Mouse (Mus musculus): ENCODE measurements around the gene Clec4b2.
"Not testable (repeated sequence)": the region's sequence is repeated elsewhere in the genome, so short reads cannot be mapped to it uniquely, and the experiment has no call there.

Clec4b2 gene

DNA sequence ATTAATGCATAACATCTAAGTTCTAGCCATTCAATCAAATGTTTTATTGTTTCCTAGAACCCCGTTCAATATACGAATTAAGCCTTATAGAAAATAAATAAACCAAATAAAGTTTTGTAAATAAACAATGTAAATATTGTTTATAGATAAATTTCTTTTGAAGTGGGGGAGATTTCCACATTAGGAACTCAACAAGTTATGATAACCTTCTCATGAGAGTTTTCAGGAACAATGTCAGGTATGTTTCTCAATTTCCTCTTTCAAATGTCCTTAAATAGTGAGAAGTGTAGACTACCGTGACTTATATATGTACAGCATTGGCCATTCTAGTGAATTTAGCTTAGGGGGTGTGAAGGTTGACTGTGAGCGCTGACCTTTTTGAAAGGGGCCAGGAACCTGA lies at the start of gene Clec4b2:
TSS of gene Clec4b2 (plus strand) at position 301 of the 400 bp plus-strand sequence.
- DNase-seq (ENCODE audit: low read depth, low spot score): no peak

DNA sequence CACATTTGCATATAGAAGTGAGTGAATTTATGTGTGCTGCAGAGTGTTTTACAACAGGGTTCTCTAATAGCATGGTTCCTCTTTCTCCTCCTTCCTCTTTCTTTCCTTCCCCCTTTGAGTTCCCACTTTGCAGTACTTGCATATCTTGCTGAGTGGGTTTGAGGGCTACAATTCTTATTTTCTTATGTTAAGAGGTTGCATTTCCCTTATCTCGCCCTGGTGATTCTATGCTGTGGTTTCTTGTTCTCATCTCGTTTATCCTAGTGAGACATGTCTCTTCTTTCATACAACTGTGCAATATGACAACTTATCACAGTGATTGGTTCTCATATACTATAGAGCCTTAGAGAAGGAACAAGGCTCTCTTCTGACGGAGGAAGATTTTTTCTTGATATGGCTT lies 49.5 kb upstream of the Clec4b2 start:
- DNase-seq (ENCODE audit: low read depth, low spot score): no peak

DNA sequence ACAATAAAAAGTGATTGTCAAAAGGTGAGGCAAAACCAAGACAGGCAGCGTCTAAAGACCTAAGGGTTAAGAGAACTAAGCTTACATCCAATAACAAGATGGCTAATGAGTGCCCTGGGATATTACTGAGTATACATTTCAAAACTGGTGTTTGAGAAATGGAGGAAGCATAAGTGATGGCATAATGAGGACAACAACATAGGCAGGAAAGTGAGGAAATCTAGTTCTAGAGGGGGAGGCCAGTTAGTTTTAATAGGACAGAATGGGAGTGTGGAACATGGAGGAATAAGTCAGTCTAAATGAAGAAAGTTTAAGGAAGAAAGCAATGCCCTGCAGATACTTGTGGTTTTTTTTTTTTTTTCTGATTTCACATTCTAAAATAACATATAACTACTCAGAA lies 45.5 kb upstream of the Clec4b2 start:
- DNase-seq (ENCODE audit: low read depth, low spot score): no peak

DNA sequence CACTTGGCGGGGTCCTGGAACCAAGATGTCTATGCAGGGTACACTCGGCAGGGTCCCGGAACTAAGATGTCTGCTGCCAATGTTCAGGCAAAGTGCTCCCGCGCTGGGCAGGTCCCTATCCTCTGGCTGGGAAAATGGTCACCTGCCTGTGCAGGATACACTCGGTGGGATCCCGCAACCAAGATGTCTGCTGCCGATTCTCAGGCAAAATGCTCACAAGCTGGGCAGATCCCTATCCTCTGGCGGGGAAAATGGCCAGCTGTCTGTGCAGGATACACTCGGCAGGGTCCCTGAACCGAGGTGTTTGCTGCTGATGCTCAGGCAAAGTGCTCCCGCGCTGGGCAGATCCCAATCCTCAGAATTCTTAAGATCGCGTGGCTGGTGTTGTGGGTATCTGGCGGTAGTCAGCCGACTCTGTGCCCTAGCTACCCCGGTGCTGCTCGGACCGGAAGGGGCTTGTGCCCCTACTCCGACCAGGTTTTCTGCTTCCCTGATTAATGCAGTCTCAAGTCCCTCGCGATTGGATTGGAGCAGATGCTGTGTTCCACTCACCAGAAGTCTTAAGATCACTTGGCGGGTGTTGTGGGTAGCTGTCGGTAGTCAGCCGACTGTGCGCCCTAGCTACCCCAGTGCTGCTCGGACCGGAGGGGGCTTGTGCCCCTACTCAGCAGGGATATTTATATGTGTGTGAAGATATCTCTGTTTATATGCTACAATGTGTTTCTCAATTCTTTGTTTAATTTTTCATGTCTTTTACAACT lies 34.7 kb upstream of the Clec4b2 start:
- DNase-seq (ENCODE audit: low read depth, low spot score): not testable (repeated sequence)

DNA sequence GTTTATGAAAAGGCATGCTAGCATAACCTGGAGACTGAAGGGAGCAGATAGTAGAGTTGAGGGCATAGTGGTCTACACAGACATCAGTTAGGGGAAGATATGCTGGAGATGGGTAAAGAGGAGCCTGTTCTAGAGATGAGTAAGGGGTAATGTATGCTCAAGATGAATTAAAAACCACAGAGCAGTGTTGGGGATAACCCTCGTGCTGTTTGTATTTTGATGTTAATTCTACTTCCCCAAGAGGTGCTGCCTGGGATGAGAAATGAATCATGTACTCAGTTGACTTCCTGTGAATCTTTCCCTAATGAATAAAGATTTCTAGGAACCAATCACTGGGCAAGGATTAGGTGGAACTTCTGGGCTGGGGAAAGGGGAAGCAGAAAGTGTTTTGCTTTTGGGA lies 2.6 kb upstream of the Clec4b2 start:
- no peak for DNase-seq (ENCODE audit: low read depth, low spot score)

DNA sequence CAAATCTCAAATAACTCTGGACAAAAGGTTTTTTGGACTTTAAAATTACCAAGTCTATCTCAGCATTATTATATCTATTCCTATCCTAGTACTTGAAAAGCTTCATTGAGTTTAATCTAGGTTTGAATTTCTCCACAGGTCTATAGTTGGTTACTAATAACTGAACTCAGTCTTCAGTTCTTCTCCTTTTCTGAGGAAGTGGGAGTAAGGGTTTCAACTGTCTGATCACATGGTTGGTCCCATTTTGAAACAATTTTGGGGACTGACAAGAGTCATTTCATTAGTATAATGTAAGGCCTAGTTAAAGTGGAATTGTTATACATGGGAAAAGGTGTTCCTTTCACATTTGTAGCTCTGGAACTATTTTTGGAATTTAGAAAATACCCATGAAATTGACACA lies 1.7 kb upstream of the Clec4b2 start:
- DNase-seq (ENCODE audit: low read depth, low spot score): no peak

DNA sequence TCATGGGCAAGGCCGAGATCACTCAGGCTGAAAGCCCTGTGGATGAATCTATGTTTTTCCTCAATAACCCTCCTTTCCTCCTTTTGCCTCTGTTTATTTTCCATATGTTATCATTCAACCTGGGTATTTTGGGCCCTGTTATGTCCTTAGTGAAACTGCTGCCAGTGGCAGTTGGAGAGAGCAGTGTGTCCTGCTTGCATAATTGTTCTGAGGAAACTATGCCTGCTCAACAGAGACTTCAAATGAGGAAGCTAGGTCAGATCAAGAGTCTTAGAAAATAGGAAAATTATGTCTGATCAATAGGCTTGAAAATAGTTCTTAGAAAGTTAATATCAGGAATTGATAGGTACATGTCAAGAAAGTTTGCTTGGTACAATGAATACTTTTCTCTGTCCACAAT lies 2.9 kb downstream of the Clec4b2 start:
- no peak for DNase-seq (ENCODE audit: low read depth, low spot score)

DNA sequence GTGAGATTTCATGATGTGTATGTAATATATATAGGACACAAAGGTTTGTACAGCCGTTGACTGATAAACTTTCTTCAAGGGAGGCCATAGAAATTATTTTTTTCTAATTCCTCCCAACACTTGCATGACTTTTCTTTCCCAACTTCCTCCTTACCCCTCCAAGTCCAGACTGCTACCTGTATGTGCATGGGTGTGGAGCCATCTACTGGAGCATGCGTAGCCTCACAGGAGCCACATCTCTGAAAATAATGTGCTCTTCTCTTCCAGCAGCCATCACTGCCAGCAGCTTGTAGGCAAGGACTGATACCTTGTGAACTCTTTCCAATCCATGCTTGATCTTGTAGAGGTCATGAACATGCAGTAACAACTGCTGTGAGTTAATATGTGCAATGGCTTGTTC lies 12.2 kb downstream of the Clec4b2 start:
- not testable (repeated sequence) for DNase-seq (ENCODE audit: low read depth, low spot score)

DNA sequence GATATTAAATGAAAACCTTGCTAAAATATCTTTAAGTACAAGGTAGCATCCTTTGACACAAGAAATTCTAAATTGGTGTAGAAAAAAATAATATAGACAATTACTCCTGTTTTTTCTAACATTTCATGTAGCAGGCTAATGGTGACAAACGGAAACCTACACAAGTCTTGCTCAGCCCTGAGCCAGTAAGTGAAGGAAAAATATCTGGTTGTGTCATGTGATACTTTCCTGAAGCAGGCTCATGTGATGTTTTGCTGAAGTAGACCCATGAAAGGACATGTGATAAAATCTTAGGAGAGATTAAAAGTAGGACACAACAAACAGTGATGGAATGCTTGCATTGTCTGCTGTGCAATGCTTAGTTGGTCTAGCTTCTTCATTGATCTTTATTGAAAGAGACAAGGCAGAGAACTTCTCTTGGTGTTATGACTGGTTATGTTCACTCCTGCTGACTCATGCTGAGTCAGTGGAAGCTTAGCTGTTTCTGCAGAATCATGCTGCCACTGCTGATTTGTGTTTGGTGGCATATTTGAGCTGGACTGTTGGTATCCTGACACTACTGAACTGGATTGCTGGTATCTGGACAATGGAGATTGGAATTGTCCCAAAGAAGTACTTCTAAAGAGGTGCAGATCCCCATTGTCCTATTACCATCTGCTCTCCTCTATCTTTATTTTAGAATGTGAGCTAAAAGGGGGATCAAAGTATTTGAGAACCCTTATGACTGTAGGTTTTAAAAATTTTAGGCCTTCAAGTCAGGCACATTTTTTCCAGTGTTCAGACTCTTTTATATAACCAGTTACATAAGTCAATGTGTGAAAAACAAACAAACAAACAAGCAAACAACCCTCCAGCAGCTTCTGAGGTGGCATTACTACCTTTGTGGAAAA lies 34.7 kb downstream of the Clec4b2 start:
- DNase-seq (ENCODE audit: low read depth, low spot score): no peak

DNA sequence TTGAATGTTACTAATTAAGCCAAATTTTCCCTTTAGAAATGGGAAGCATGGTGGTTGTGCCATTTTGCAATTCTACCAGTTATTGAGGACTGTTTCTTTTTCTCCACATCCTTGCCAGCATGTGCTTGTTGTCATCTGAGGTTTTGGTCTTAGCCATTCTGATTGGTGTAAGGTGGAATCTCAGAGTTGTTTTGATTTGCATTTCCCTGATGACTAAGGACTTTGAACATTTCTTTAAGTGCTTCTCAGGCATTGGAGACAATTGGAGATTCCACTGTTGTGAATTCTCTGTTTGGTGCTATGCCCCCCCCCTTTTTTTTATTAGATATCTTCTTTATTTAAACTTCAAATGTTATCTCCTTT lies 35.4 kb downstream of the Clec4b2 start:
- DNase-seq (ENCODE audit: low read depth, low spot score): not testable (repeated sequence)

DNA sequence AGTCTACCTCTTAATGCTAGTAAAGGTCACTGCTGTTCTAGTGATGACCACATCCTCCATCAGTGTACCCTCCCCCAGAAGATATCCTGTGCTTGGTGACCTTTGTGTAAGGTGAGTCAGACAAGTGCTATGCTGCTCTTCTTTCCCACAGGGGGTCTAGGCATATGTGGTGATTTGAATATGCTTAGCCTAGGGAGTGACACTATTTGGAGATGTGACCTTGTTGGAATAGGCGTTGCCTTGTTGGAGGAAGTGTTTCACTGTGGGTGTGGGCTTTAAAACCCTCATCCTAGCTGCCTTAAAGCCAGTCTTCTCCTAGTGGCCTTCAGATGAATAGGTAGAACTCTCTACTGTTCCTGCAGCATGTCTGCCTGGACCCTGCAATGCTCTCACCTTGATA lies 39.0 kb downstream of the Clec4b2 start:
- no peak for DNase-seq (ENCODE audit: low read depth, low spot score)

DNA sequence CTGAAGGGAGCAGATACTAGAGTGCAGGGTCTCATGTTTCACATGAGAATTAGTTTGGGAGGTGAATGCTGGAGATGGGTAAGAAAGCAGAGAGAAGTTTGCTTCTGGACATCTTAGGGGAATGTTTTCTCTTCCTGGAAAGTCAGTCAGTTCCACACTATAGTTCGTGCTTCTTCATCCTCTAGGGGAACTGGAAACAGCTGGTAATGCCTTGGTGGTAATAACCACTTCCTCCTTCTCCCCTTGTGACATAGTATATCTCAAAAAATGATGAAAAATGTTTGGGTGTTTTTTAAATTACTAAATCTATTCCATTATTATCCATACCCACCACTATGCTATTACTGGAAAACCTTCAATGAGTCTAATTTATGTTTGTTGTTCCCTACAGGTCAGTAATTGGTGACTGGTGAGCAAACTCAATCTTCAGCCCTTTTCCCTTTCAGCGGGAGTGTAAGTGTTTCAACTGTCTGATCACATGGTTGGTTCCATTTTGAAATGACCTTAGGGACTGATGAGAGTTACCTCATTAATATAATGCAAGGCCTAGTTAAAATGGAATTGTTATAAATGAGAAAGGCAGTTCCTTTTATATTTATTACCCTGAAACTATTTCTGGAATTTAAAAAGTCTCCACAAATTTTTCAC lies 55.0 kb downstream of the Clec4b2 start:
- no peak for DNase-seq (ENCODE audit: low read depth, low spot score)

DNA sequence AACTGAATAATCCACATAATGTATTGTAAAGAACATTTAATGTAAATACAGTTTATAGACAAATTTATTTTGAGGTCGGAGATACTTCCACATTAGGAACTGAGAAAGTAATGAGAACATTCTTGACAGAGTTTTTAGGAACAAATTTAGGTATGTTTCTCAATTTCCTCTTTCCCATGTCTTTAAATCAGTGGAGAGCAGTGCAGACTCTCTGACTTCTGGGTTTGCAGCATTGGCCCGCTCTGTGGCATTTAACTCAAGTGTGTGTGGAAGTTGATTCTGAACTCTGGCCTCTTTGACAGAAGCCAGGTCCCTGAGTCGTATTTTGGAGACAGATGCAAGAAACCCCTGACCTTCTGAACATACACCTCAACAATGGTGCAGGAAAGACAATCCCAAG lies 57.0 kb downstream of the Clec4b2 start, which contains the start of gene Clec4n:
TSS of gene Clec4n (plus strand) at position 200 of the 400 bp plus-strand sequence.
- DNase-seq (ENCODE audit: low read depth, low spot score): no peak

DNA sequence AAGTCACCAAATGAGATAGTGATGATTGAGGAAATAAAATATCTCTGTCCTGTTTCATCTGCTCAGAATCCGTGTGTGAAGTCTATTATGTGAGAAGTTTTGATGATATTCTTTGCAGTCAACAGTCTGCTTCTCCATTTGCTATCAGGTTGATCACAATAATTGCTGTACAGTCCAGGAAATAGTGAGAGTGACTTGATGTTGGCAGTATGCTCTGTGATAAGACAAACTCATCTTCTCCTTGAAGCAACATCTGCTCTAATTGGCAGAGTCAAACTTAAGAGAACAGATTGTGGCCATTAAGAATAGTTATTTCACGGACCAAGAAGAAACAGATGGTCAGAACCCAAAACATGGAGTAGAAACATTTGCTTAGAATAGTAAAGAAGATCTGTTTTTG lies 58.5 kb downstream of the Clec4b2 start:
- DNase-seq (ENCODE audit: low read depth, low spot score): no peak

DNA sequence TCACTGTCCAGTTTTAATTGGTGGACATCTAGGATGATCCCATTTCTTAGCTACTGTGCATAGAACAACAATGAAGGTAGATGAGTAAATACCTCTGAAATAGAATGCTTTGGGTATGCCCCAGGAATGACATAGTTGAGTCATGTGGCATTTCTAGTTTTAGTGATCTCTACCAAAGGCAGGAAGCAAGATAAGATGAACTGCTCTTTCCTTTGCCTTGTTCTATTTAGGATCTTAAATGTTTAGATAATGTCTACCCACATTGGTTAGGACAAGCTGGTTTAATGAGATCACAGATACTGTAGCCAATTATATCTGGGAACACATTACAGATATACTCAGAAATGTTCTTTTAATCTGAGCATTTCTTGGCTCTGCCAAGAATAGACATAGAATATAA lies 64.9 kb downstream of the Clec4b2 start:
- no peak for DNase-seq (ENCODE audit: low read depth, low spot score)

DNA sequence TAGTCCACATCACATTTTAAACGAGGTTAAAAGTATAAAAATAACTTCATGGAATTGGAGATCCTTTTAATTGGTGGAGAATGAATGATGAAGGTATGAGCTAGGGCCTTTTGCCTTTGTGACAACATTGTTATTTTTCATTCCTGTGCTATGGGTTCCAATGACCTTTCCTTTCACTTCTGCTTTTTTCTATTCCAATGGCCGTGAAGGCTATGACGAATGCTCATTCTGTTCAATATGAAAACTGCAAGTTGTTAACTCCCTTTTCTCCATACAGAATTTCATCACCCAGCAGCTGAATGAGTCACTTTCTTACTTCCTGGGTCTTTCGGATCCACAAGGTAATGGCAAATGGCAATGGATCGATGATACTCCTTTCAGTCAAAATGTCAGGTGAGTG lies 71.5 kb downstream of the Clec4b2 start:
- DNase-seq (ENCODE audit: low read depth, low spot score): no peak

DNA sequence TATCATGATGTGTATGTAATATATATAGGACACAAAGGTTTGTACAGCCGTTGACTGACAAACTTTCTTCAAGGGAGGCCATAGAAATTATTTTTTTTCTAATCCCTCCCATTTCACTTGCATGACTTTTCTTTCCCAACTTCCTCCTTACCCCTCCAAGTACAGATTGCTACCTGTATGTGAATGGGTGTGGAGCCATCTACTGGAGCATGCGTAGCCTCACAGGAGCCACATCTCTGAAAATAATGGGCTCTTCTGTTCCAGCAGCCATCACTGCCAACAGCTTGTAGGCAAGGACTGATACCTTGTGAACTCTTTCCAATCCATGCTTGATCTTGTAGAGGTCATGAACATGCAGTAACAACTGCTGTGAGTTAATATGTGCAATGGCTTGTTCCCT lies 76.2 kb downstream of the Clec4b2 start:
- not testable (repeated sequence) for DNase-seq (ENCODE audit: low read depth, low spot score)

DNA sequence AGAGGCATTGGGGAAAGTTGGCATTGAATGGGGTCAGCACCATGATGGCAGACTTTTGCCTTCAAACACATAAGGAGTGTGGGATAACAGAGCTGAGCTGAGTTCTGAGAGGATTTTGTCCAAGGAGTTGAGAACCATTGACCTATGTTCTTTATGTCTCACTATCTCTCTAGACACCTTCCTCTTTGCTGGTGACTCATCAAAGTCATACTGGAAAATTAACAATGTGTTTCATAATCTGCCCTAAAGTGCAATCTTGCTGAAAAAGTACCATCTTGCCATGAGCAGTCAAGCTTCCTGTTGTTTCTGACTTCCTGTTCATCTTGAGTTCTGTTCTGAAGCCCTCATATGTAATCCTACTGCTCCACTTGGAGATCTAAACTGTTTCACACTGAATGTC lies 80.0 kb downstream of the Clec4b2 start:
- DNase-seq (ENCODE audit: low read depth, low spot score): no peak
